Mouse (Mus musculus) liver, postnatal 0 days (tissue): ENCODE data around the gene Hsp90ab1.

Source experiments
- CTCF ChIP-seq: sonication (generic); IDR thresholded peaks from 2 replicates; pipeline ENCODE4 v1.5.1; 2016; ENCODE audit warnings: antibody characterized with exemption, low read depth
- EP300 ChIP-seq: IDR thresholded peaks from 2 replicates; pipeline ENCODE4 v1.6.1; 2016; ENCODE audit warnings: antibody characterized with exemption, low read depth, mild to moderate bottlenecking

DNA sequence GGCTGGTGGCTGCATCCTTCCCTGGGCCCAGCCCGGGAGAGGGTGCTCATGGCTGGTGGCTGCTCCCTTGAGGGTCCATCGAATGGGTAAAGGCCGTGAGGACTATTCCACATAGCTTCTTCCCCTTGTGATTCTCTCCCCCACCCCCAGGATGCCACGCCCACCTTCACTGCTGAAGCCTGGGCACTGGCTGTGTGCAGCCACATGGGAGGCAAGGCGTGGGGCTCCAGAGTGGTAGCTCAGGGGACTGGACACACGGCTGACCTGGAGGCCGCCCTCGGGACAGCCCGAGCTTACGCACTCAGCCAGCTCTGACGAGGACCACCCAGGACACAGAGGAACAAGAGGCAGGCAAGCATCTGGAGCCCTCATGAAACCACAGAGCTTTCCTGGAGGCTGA is 52.9 kb downstream of the Hsp90ab1 start:
- no peak for TF ChIP-seq CTCF
- no peak for TF ChIP-seq EP300
